Mouse (Mus musculus): ENCODE measurements at regions not wholly inside any gene's neighbourhood (a gene's known extent, or its start where the extent isn't known, plus 50 kb on each side); places are given as distances from the start of the nearest gene placed in this dataset.

DNA sequence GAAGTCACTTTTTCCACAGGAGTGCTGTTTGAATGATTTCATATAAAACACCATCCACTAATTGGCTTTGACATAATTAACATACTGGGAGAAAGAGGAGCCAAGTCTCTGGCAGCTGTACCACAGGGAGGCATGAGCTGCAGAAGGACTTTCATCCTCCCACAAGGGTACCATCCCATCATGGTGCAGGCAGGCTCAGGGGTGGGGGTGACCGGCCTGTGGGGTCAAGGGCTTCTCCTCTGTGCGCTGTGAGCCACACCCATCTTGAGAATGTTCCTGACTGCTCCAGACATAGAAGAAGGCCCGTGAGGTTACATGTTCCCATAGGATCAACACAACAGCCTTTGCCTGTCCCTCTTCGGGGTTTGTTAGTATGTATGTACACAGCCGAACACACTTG is 317.4 kb upstream of the Id4 start:
- 48% methylated on average over 5 of the region's 5 CpGs for WGBS

DNA sequence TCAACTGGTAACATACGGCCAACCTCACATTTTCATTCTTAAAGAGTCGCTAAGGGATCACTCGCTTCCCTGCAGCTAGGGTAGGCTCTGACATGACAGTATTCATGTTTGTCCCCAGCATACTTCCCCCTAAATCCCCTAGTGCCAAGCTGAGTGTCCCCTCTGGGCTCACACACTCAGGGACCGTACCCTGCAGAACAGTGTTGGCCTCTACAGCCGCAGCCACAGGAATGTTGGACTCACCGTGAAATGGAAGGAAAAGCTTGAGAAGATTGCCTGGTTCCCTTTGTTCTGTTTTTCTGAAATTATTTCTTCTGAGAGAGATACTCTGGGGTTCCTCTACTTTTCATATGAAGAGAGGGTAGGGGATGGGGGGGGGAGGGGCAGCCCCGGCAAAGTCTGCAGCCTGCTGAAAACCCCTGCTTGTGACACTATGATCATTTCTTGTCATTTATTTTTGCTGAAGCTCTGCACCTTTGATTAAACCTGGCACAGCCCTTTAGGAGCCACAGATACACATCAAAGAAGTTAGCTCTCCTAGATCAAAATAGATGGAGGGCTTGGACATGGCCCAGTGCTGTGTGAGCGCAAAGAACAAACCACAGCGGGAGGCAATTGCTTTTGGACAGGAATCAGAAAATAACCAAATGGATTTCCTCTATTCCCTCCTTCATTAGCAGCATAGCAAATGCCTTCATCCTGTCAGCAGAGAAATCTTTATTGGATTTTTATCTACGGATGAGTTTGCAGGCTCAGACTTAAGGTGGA is 312.7 kb upstream of the Id4 start:
- WGBS: 43% methylated on average over 10 of the region's 10 CpGs
- Histone ChIP-seq H3K4me3 (replicated peaks; ENCODE audit: insufficient read depth, low read depth, low read length) (no peak overlapping the region), H3K27me3 (ENCODE audit: control insufficient read depth, insufficient read depth, low read length) (no peaks in the 10 kb centered on the region), H3K27ac (ENCODE audit: insufficient read depth, low read length) (no peak overlapping the region), H3K4me1 (ENCODE audit: control insufficient read depth, insufficient read depth, low read length) (no peaks in the 10 kb centered on the region)
- TF ChIP-seq CTCF (IDR thresholded peaks at IDR 0.05; ENCODE audit: borderline replicate concordance, insufficient read depth, low read depth, low read length) (no peak), POLR2A (IDR thresholded peaks at IDR 0.05; ENCODE audit: borderline replicate concordance, insufficient read depth, low read length) (no peak)
- peak; percentile 13 to 41 for DNase-seq

More for the DNA sequence above, 317.4 kb upstream of the Id4 start:
- DNase-seq: no peak
- no peaks in the 10 kb centered on the region for H3K27me3 ChIP-seq (ENCODE audit: control insufficient read depth, insufficient read depth, low read length)
- no peak overlapping the region for H3K4me3 ChIP-seq (replicated peaks; ENCODE audit: insufficient read depth, low read depth, low read length)
- H3K4me1 ChIP-seq (ENCODE audit: control insufficient read depth, insufficient read depth, low read length): no peaks in the 10 kb centered on the region; the same call in 1 of the 2 replicates
- no peak overlapping the region for H3K27ac ChIP-seq (ENCODE audit: insufficient read depth, low read length)
- TF ChIP-seq CTCF (IDR thresholded peaks at IDR 0.05; ENCODE audit: borderline replicate concordance, insufficient read depth, low read depth, low read length): no peak
- no peak for TF ChIP-seq POLR2A (IDR thresholded peaks at IDR 0.05; ENCODE audit: borderline replicate concordance, insufficient read depth, low read length)

DNA sequence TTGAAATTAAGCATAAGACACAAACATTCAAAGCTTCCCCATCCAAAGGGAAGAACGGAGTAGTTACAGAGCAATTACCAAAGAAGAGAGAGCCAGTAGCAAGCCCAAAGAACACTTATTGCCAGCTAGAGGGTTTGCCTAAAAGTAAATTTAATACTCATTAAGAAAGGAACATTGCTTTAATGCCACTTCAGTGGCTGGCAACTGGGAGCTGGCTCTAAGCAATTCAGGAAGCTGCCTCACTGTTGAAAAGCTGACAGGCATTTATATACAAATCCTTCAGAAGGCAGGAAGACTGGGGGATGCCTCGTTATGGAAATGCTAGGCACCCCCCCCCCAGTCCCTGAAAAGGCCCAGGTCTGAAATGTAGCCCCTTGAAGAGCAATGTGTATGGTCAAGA is 310.6 kb upstream of the Id4 start:
- no peaks in the 10 kb centered on the region for H3K27me3 ChIP-seq (ENCODE audit: control insufficient read depth, insufficient read depth, low read length)
- 69% methylated on average over 2 of the region's 2 CpGs for WGBS
- no peak overlapping the region for H3K27ac ChIP-seq (ENCODE audit: insufficient read depth, low read length)
- H3K4me1 ChIP-seq (ENCODE audit: control insufficient read depth, insufficient read depth, low read length): no peaks in the 10 kb centered on the region
- no peak for TF ChIP-seq POLR2A (IDR thresholded peaks at IDR 0.05; ENCODE audit: borderline replicate concordance, insufficient read depth, low read length)
- no peak for TF ChIP-seq CTCF (IDR thresholded peaks at IDR 0.05; ENCODE audit: borderline replicate concordance, insufficient read depth, low read depth, low read length)
- H3K4me3 ChIP-seq (replicated peaks; ENCODE audit: insufficient read depth, low read depth, low read length): no peak overlapping the region
- no peak for DNase-seq

DNA sequence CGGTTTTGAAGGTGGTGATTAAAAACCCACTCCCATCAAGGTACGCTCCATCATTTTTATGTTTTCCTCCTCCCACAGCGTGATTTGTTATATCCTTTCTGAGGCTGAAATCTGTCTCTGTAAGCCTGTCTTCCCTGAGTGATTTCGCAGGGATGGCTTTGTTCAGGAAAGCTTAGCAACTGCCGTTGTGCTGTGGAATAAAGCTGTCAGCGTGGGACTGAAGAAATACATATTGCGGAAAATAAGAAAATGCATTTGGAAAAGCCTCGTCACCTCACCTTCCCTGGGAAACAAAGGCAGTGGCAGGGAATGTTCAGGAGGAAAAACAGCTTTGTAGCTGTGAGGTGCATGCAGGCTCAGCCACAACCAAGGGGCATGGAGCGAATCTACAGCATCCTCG is 310.0 kb upstream of the Id4 start:
- H3K4me1 ChIP-seq (ENCODE audit: control insufficient read depth, insufficient read depth, low read length): no peaks in the 10 kb centered on the region
- TF ChIP-seq POLR2A (IDR thresholded peaks at IDR 0.05; ENCODE audit: borderline replicate concordance, insufficient read depth, low read length): no peak
- TF ChIP-seq CTCF (IDR thresholded peaks at IDR 0.05; ENCODE audit: borderline replicate concordance, insufficient read depth, low read depth, low read length): no peak
- 83% methylated on average over 10 of the region's 10 CpGs for WGBS
- no peaks in the 10 kb centered on the region for H3K27me3 ChIP-seq (ENCODE audit: control insufficient read depth, insufficient read depth, low read length)
- H3K27ac ChIP-seq (ENCODE audit: insufficient read depth, low read length): no peak overlapping the region
- no peak overlapping the region for H3K4me3 ChIP-seq (replicated peaks; ENCODE audit: insufficient read depth, low read depth, low read length)
- no peak for DNase-seq

DNA sequence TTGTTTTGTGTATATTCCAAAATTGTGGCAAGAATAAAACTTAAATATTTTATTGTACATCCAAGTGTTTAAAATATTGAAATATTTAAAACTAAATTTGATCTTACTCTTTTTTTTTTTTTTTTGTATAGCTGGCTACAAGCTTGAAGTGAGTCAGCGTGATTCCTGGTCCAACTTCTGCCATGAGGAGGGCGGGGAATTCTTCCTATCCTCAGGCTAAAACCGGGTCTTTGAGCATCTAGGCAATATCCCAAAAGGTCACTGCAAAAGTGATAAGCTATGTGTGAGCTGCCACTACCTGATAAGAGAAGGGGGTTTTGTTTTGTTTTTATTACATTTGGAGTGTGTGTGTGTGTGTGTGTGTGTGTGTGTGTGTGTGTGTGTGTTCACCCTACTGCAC is 308.1 kb upstream of the Id4 start:
- Histone ChIP-seq H3K4me3 (replicated peaks; ENCODE audit: insufficient read depth, low read depth, low read length) (no peak overlapping the region), H3K27ac (ENCODE audit: insufficient read depth, low read length) (no peak overlapping the region), H3K27me3 (ENCODE audit: control insufficient read depth, insufficient read depth, low read length) (no peaks in the 10 kb centered on the region), H3K4me1 (ENCODE audit: control insufficient read depth, insufficient read depth, low read length) (no peaks in the 10 kb centered on the region)
- WGBS: 75% methylated on average over 3 of the region's 3 CpGs
- no peak for TF ChIP-seq CTCF (IDR thresholded peaks at IDR 0.05; ENCODE audit: borderline replicate concordance, insufficient read depth, low read depth, low read length)
- TF ChIP-seq POLR2A (IDR thresholded peaks at IDR 0.05; ENCODE audit: borderline replicate concordance, insufficient read depth, low read length): no peak
- no peak for DNase-seq

DNA sequence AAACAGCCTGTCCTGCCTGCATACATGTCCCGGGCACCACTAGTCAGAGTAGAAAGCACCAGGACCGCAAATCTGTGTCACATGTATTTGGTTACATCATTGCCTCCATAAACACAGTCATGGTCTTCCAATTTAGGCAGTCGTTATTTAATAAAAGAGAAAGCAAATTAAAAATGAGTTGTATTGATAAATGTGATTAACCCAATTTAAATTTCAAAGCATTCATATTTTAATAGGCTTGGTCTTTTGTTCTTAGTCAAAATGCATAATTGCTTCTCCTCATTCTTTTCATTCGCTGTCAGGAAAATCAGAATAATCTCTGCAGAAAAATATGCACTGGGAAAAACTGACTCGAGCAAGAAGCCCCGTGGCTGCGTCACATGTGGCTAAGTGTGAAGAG is 307.3 kb upstream of the Id4 start:
- Histone ChIP-seq H3K4me3 (replicated peaks; ENCODE audit: insufficient read depth, low read depth, low read length) (no peak overlapping the region), H3K27me3 (ENCODE audit: control insufficient read depth, insufficient read depth, low read length) (no peaks in the 10 kb centered on the region), H3K27ac (ENCODE audit: insufficient read depth, low read length) (no peak overlapping the region), H3K4me1 (ENCODE audit: control insufficient read depth, insufficient read depth, low read length) (no peaks in the 10 kb centered on the region)
- WGBS: 79% methylated on average over 7 of the region's 7 CpGs
- no peak for TF ChIP-seq CTCF (IDR thresholded peaks at IDR 0.05; ENCODE audit: borderline replicate concordance, insufficient read depth, low read depth, low read length)
- TF ChIP-seq POLR2A (IDR thresholded peaks at IDR 0.05; ENCODE audit: borderline replicate concordance, insufficient read depth, low read length): no peak
- DNase-seq: no peak

DNA sequence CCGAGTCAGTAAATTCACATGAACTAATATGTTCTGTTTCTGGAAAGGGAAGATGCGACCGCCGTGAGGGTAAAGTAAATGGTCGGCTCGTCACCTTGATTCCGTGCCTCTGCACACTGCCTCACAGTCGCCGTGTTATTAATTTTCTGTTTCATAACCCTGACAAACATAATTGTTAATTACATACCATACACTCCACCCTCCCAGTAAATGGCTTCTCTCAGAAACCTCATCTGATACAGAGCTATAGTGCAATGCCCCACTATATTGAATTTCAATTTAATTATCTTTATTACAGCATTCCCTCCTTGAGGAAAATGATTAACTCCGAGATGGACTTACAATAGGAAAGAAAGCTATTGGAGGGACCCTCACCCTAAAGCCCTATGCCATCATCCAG is 305.5 kb upstream of the Id4 start:
- no peaks in the 10 kb centered on the region for H3K4me1 ChIP-seq (ENCODE audit: control insufficient read depth, insufficient read depth, low read length)
- 88% methylated on average over 10 of the region's 10 CpGs for WGBS
- H3K4me3 ChIP-seq (replicated peaks; ENCODE audit: insufficient read depth, low read depth, low read length): no peak overlapping the region
- no peak overlapping the region for H3K27ac ChIP-seq (ENCODE audit: insufficient read depth, low read length)
- H3K27me3 ChIP-seq (ENCODE audit: control insufficient read depth, insufficient read depth, low read length): no peaks in the 10 kb centered on the region
- no peak for DNase-seq
- TF ChIP-seq POLR2A (IDR thresholded peaks at IDR 0.05; ENCODE audit: borderline replicate concordance, insufficient read depth, low read length): no peak
- no peak for TF ChIP-seq CTCF (IDR thresholded peaks at IDR 0.05; ENCODE audit: borderline replicate concordance, insufficient read depth, low read depth, low read length)

DNA sequence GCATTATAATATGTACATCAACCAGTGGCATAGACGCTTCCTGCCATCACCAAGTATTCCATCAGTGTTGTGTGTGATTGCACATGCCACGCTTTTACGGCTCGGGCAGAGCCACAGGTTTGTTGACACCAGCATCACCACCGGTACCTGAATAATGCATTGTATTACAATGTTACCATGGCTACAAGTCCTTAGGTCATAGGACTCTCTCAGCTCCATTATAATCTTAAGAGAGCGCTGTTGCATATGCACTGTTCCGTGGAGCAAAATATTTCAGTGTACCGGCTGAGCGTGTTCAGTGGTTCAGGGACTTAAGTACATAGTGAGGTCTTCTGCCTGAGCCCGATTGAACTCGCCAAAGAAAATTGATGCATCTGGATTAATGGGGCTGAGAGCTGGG is 303.4 kb upstream of the Id4 start:
- TF ChIP-seq CTCF (IDR thresholded peaks at IDR 0.05; ENCODE audit: borderline replicate concordance, insufficient read depth, low read depth, low read length): no peak
- TF ChIP-seq POLR2A (IDR thresholded peaks at IDR 0.05; ENCODE audit: borderline replicate concordance, insufficient read depth, low read length): no peak
- no peaks in the 10 kb centered on the region for H3K4me1 ChIP-seq (ENCODE audit: control insufficient read depth, insufficient read depth, low read length)
- no peaks in the 10 kb centered on the region for H3K27me3 ChIP-seq (ENCODE audit: control insufficient read depth, insufficient read depth, low read length)
- no peak overlapping the region for H3K4me3 ChIP-seq (replicated peaks; ENCODE audit: insufficient read depth, low read depth, low read length)
- DNase-seq: no peak
- 89% methylated on average over 11 of the region's 11 CpGs for WGBS
- no peak overlapping the region for H3K27ac ChIP-seq (ENCODE audit: insufficient read depth, low read length)
